In genomic region chr8:64769586-64769985, GRCm38 (mm10) we compare ENCODE assay signal across 27 mouse cellular contexts.
"Had no signal": no experiment of that assay in that cellular context is flagged by ENCODE, and none has a peak within 500 bp of the region (broad histone marks: within the 10 kb centered on the region; RNA-seq: fewer than 3 reads in every experiment).

No protein-coding gene starts in this region.

- H3K36me3 ChIP-seq: intestine, embryonic 15.5 days; limb, embryonic 15.5 days had no signal

- H3K4me2 ChIP-seq: heart, embryonic 12.5 days; hindbrain, embryonic 12.5 days; hindbrain, embryonic 14.5 days; intestine, embryonic 15.5 days; kidney, embryonic 15.5 days; limb, embryonic 13.5 days; limb, embryonic 15.5 days; liver, embryonic 12.5 days had no signal

- H3K4me3 ChIP-seq: gastrocnemius, adult 2 months; heart, embryonic 10.5 days; heart, embryonic 12.5 days; hindbrain, embryonic 10.5 days; hindbrain, embryonic 12.5 days; intestine, embryonic 15.5 days; kidney, embryonic 15.5 days; limb, embryonic 13.5 days; limb, embryonic 15.5 days; liver, embryonic 12.5 days had no signal

- H3K9ac ChIP-seq: heart, embryonic 12.5 days; hindbrain, embryonic 12.5 days; hindbrain, embryonic 14.5 days; intestine, embryonic 15.5 days; kidney, embryonic 15.5 days; limb, embryonic 13.5 days; limb, embryonic 15.5 days; liver, embryonic 12.5 days; liver, embryonic 14.5 days had no signal

- ATAC-seq: inflammation-experienced regulatory T-cells, adult 6 months; intestine, embryonic 15.5 days; intestine, postnatal 0 days; liver, embryonic 12.5 days had no signal

- H3K27ac ChIP-seq: gastrocnemius, adult 2 months; heart, embryonic 10.5 days; hindbrain, embryonic 10.5 days; hindbrain, embryonic 12.5 days; hindbrain, embryonic 14.5 days; intestine, embryonic 15.5 days; kidney, embryonic 15.5 days; kidney, postnatal 0 days; limb, embryonic 13.5 days; limb, embryonic 15.5 days; liver, embryonic 12.5 days; liver, embryonic 14.5 days had no signal

- H3K27me3 ChIP-seq: heart, embryonic 12.5 days; hindbrain, embryonic 12.5 days; intestine, embryonic 15.5 days; kidney, embryonic 15.5 days; limb, embryonic 13.5 days; limb, embryonic 15.5 days; liver, embryonic 12.5 days had no signal

- H3K9me3 ChIP-seq: heart, embryonic 10.5 days; heart, embryonic 12.5 days; hindbrain, embryonic 10.5 days; hindbrain, embryonic 12.5 days; intestine, embryonic 15.5 days; kidney, embryonic 15.5 days; limb, embryonic 13.5 days; limb, embryonic 15.5 days; liver, embryonic 12.5 days had no signal

- H3K4me1 ChIP-seq: heart, embryonic 10.5 days; hindbrain, embryonic 10.5 days; hindbrain, embryonic 12.5 days; intestine, embryonic 15.5 days; kidney, embryonic 15.5 days; limb, embryonic 15.5 days; liver, embryonic 12.5 days had no signal

- DNase-seq: gastrocnemius, adult 2 months; gastrocnemius, postnatal 10 days; gastrocnemius, postnatal 25 days; heart, adult 18-20 months; heart, postnatal 10 days; heart, postnatal 4 days; kidney, adult 18-20 months; kidney, adult 9 months; kidney, postnatal 14 days; kidney, postnatal 36 days; layer of hippocampus, adult 9-11 months; layer of hippocampus, postnatal 36 days; left cerebral cortex, postnatal 4 days had no signal
